Mouse (Mus musculus) embryonic facial prominence, embryonic 15.5 days (tissue): Measurements from ENCODE around the gene Piwil1. TPM values are rescaled to one million over a fixed set of nuclear protein-coding genes. Genes with fewer than 3 reads are reported as not detected.
A peak's percentile ranks its signal among the peaks of the same experiment; 100 is the strongest.

Source experiments
- ATAC-seq: fragments of 200-750 bp; cut with Nextera tagmentation; 2 replicates; pipeline ENCODE4 v1.8.0; 2017; ENCODE audit warnings: low read depth, moderate TSS enrichment; ENCODE audit not compliant: insufficient number of reproducible peaks, low FRiP score, low TSS enrichment
- H3K27ac ChIP-seq: fragments of 300-500 bp; sonication (generic); replicated peaks from 2 replicates; pipeline ENCODE4 v1.5.1; 2015; ENCODE audit warnings: mild to moderate bottlenecking, inconsistent platforms
- H3K27me3 ChIP-seq: fragments of 300-500 bp; sonication (generic); 2 replicates; pipeline ENCODE4 v1.6.1; 2015; ENCODE audit warnings: inconsistent platforms
- H3K36me3 ChIP-seq: fragments of 300-500 bp; sonication (generic); 2 replicates; pipeline ENCODE4 v1.6.1; 2015; ENCODE audit warnings: mild to moderate bottlenecking, inconsistent platforms
- H3K4me1 ChIP-seq: fragments of 300-500 bp; sonication (generic); 2 replicates; pipeline ENCODE4 v1.6.1; 2015; ENCODE audit warnings: inconsistent platforms
- H3K4me2 ChIP-seq: fragments of 300-500 bp; sonication (generic); replicated peaks from 2 replicates; pipeline ENCODE4 v1.6.1; 2015; ENCODE audit warnings: mild to moderate bottlenecking, inconsistent platforms
- H3K4me3 ChIP-seq: fragments of 300-500 bp; sonication (generic); replicated peaks from 2 replicates; pipeline ENCODE4 v1.5.1; 2015; ENCODE audit warnings: mild to moderate bottlenecking, inconsistent platforms
- H3K9ac ChIP-seq: fragments of 300-500 bp; sonication (generic); 2 replicates; pipeline ENCODE4 v1.6.1; 2015; ENCODE audit warnings: inconsistent platforms
- H3K9me3 ChIP-seq: fragments of 300-500 bp; sonication (generic); replicated peaks from 2 replicates; pipeline ENCODE4 v1.6.1; 2016; ENCODE audit warnings: inconsistent platforms
- WGBS: fragments of 180-500 bp; shearing (Covaris S2); methylation state at CpG from one replicate; pipeline ENCODE4 v1.1.7; 2015; 5-methylcytosine and 5-hydroxymethylcytosine counted together
- polyA plus RNA-seq: library from polyadenylated mRNA; unstranded; fragments of >200 nt; fragmentation: Nextera tagmentation; extraction: Ambion mirVana; gene quantifications from 2 replicates; pipeline ENCODE4 v1.2.1, GENCODE M21; 2015

Piwil1 gene
- polyA plus RNA-seq: not detected in 2 replicates

DNA sequence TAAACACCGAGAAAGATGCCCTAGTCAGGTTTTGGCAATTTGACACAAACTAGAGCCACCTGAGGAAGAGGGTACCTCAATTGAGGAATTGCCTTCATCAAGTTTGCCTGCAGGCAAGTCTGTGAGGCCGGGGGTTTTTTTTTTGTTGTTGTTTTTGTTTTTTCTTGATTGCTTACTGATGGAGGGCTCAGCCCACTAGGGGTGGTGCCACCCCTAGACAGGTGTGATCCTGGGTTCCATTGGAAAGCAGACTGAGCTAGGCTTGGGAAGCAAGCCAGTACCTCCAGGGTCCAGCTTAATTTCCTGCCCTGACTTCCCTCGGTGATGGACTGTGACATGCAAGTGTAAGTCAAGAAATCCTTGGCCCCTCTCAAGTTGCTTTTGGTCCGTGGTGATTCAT is at the start of gene Piwil1:
Gene Piwil1 (plus strand): TSS at position 301 of the 400 bp plus-strand sequence.
- Histone ChIP-seq H3K4me1 (peaks cover 3% of the 10 kb centered on the region; the same call in 1 of the 2 replicates), H3K27ac (no peak within 1 kb of the TSS), H3K36me3 (no peaks in the 10 kb centered on the region), H3K9ac (no peak within 1 kb of the TSS), H3K9me3 (no peaks in the 10 kb centered on the region), H3K4me2 (no peak within 1 kb of the TSS), H3K27me3 (no peaks in the 10 kb centered on the region), H3K4me3 (no peak within 1 kb of the TSS)
- no peak for ATAC-seq
- 60% methylated on average over 4 of the region's 4 CpGs for WGBS

DNA sequence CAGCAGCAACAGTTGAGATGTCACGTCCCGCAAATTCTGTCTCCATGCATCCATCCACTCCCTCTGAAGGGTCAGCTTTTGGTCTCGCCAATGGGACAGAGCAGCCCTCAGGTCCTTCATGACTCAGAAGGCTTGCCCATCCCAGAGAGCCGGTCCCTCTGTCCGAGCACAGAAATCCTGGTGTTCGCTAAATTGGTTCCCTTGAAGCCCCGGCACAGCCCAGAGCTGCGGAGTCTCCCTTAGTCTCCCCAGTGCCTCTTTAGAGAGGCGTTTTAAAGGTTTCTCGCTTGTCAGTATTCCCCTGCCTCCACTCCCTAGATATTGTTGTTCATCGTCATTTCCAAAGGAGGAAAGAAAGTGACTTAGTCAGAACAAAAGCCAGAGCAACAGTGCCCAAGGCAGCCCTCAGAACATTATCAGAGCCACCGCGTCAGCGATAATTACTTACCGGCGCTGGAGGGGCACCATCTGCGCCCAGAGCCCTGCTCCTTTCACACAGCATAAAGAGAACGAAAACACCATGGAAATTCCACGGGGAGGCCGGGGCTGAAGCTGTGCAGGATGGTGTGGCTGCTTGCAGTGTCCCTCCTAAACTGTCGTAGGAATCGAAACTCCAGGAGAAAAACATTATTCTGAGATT is 45.7 kb upstream of the Piwil1 start:
- ATAC-seq: no peak
- Histone ChIP-seq H3K9ac (no peak overlapping the region), H3K4me3 (no peak overlapping the region), H3K36me3 (no peaks in the 10 kb centered on the region), H3K27me3 (no peaks in the 10 kb centered on the region), H3K4me1 (peaks cover 7% of the 10 kb centered on the region; the same call in 1 of the 2 replicates), H3K27ac (no peak overlapping the region), H3K9me3 (no peaks in the 10 kb centered on the region), H3K4me2 (peak overlapping the region; percentile 15; the same call in 1 of the 2 replicates)
- WGBS: 37% methylated on average over 22 of the region's 22 CpGs

DNA sequence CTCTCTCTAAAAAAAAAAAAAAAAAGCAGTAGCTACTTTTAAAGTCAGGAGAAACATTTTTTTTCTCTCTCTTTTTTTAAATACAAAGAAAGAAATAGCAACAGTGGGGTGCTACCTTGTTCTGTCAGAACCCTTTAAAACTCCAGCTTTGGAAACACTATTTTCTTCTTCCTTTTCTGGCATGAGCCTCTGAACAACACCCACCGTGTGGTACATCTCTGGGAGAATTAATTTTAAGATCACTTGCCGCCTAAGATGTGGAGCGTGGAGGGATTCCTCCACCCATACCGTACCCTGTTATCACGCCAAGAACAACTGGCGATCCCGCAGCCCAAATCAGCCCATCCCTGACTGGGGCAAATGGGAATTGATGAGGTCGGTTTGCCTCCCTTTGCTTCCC is 42.2 kb upstream of the Piwil1 start:
- Histone ChIP-seq H3K9ac (no peak overlapping the region), H3K4me1 (peaks cover 7% of the 10 kb centered on the region; the same call in 1 of the 2 replicates), H3K4me3 (no peak overlapping the region), H3K27me3 (no peaks in the 10 kb centered on the region), H3K9me3 (no peaks in the 10 kb centered on the region), H3K27ac (no peak overlapping the region), H3K4me2 (no peak overlapping the region), H3K36me3 (no peaks in the 10 kb centered on the region)
- no peak for ATAC-seq
- WGBS: 55% methylated on average over 8 of the region's 8 CpGs

DNA sequence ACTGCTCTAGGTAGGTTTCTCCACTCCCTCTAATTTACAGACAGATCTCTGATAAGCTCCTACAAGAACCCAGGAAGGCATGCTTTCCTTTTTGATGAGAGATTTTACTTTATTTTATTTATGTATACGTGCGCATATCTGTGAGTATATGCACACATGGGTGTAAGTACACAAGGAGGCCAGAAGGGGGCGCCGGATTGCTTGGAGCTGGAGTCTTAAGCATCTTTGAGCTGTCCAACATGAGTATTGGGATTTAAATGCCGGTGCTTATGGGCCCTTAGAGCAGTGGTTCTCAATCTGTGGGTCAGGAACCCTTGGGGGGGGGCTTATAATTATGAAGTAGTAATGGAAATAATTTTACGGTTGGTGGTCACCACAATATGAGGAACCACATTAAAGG is 39.4 kb upstream of the Piwil1 start:
- Histone ChIP-seq H3K4me3 (no peak overlapping the region), H3K27me3 (no peaks in the 10 kb centered on the region), H3K27ac (no peak overlapping the region), H3K9me3 (no peaks in the 10 kb centered on the region; the same call in 1 of the 2 replicates), H3K4me2 (no peak overlapping the region), H3K4me1 (peaks cover 9% of the 10 kb centered on the region), H3K9ac (no peak overlapping the region), H3K36me3 (no peaks in the 10 kb centered on the region)
- WGBS: 93% methylated on average over 6 of the region's 6 CpGs
- ATAC-seq: no peak

DNA sequence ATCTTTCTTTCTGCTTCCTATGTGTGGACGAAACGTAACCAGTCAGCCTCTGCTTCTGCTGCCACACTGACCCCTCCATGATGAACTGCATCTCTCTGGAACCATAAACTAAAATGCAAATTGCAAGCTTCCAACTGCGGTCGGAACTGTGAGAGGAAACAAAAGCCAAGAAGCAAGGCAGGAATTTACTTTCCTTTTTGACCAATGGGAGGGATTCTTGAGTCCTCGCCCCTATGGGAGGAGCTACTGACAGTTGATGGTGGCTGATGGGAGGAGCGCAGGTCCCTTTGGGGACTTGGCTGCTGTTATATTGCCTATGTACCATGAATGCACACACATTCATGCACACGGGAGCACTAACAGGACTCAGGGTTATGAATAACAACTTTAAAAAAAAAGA is 38.3 kb upstream of the Piwil1 start:
- H3K27me3 ChIP-seq: no peaks in the 10 kb centered on the region
- 80% methylated on average over 7 of the region's 7 CpGs for WGBS
- no peak overlapping the region for H3K4me3 ChIP-seq
- H3K4me2 ChIP-seq: no peak overlapping the region
- ATAC-seq: no peak
- H3K4me1 ChIP-seq: peaks cover 9% of the 10 kb centered on the region
- no peak overlapping the region for H3K27ac ChIP-seq
- H3K9ac ChIP-seq: no peak overlapping the region
- no peaks in the 10 kb centered on the region; the same call in 1 of the 2 replicates for H3K9me3 ChIP-seq
- H3K36me3 ChIP-seq: no peaks in the 10 kb centered on the region

DNA sequence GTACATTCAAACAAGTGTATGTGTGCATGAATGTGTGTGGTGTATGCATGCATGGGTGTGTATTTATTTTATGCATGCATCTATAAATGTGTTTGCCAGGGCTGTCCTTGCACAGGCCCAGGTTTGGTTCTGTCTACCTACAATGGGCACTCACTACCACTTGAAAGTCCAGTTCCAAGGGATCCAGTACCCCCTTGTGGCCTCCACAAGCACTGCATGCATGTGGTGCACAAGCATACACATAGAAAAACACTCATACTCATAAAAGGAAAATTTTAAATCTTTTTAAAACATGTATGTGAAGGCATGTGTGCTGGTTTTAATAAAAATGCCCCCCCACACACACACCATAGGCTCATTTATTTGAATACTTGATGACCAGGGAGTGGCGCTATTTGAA is 37.3 kb upstream of the Piwil1 start:
- Histone ChIP-seq H3K27me3 (no peaks in the 10 kb centered on the region), H3K4me1 (peaks cover 9% of the 10 kb centered on the region), H3K4me2 (no peak overlapping the region), H3K9me3 (no peaks in the 10 kb centered on the region; the same call in 1 of the 2 replicates), H3K27ac (no peak overlapping the region), H3K36me3 (no peaks in the 10 kb centered on the region), H3K4me3 (no peak overlapping the region), H3K9ac (no peak overlapping the region)
- ATAC-seq: no peak
- 85% methylated on average over 1 of the region's 1 CpGs for WGBS

DNA sequence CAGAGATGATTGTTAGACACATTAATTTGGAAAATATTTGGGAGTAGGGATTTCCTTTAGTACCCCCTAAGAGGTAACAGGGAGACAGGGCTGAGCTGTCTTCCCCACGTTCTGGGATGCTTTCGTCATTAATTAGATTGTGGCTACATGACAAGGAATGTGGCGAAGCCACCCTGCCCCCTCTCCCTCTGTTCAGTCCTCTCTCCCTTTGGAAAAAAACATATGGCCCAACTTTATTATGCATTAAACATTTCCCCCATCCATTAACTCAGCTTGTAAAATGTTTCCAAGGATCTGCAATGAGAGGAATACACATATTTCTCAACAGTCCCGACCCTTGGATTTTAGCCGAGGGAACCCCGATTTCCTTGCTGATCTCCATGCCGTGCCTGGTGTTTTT is 35.0 kb upstream of the Piwil1 start:
- Histone ChIP-seq H3K9me3 (no peaks in the 10 kb centered on the region; the same call in 1 of the 2 replicates), H3K27ac (peak overlapping the region; percentile 45; the same call in 1 of the 2 replicates), H3K4me1 (peaks cover 9% of the 10 kb centered on the region), H3K9ac (no peak overlapping the region), H3K27me3 (no peaks in the 10 kb centered on the region), H3K4me3 (0 out of 2 replicates have a peak overlapping the region, but pooled peaks have one; percentile 8), H3K4me2 (peak overlapping the region; percentile 34), H3K36me3 (no peaks in the 10 kb centered on the region)
- ATAC-seq: no peak
- 31% methylated on average over 7 of the region's 7 CpGs for WGBS

DNA sequence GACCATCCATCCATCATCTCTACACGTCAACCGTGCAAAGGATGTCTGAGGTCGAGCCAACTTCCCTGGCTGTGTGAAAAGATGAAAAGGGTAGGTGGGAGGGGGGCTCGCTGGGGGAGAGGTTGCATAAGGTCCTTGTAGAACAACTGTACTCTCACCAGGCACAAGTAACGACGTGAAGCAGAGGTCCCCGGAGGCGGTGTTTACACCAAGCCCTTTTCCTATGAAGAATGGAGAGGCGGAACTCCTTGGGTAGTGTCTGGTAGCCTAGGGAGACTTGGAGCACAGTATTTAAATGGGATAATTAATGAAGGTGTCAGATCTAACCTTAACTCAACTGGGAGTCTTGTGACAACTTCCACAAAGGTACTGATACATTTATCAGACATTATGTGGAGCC is 28.2 kb upstream of the Piwil1 start:
- ATAC-seq: no peak

DNA sequence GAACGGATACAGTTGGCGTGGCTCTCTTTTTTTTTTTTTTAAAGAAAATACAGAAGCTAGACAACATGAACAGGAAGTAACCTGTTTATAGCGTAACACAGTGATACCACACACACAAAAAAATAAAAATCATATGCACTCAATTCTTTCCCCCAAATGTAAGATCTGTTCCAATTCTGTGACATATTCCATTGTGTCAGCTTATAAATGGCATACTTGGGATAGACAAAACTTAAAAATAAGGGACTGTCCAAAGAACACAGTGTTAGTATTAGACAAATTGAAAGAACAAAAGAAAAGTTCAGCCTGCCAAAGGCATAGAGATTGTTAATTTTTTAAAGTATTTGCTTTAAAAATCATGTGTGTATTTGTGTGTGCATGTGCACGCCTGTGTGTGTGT is 25.0 kb upstream of the Piwil1 start:
- H3K27me3 ChIP-seq: no peaks in the 10 kb centered on the region
- H3K9me3 ChIP-seq: no peaks in the 10 kb centered on the region
- H3K4me1 ChIP-seq: peaks cover 4% of the 10 kb centered on the region; the same call in 1 of the 2 replicates
- ATAC-seq: no peak
- no peak overlapping the region for H3K27ac ChIP-seq
- H3K36me3 ChIP-seq: no peaks in the 10 kb centered on the region
- no peak overlapping the region for H3K4me2 ChIP-seq
- WGBS: 72% methylated on average over 4 of the region's 4 CpGs
- no peak overlapping the region for H3K4me3 ChIP-seq
- H3K9ac ChIP-seq: no peak overlapping the region

More for the DNA sequence above, 28.2 kb upstream of the Piwil1 start:
- Histone ChIP-seq H3K9ac (no peak overlapping the region), H3K27ac (no peak overlapping the region), H3K4me2 (no peak overlapping the region), H3K9me3 (no peaks in the 10 kb centered on the region), H3K4me3 (no peak overlapping the region), H3K36me3 (no peaks in the 10 kb centered on the region), H3K27me3 (no peaks in the 10 kb centered on the region), H3K4me1 (peaks cover 4% of the 10 kb centered on the region; the same call in 1 of the 2 replicates)
- WGBS: 61% methylated on average over 9 of the region's 9 CpGs

DNA sequence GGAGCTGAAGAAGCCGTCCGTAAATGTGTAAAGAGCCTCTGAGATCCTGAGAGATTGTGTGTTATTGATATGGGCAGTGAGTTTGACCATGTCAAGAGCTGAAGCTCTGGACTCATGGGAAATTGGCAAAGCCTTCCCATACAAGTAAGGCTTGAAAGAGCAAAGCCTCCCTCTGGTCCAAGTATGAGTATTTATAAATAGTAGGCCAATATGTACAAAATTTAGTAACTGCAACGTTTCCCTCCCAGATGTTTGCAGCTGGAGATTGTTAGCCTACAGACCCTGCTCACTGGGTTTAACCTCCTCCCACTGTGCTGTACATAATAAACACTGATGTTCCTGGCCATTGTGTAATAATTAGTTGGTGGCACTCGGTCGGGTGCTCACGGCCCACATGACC is 24.5 kb upstream of the Piwil1 start:
- H3K36me3 ChIP-seq: no peaks in the 10 kb centered on the region
- H3K27ac ChIP-seq: no peak overlapping the region
- no peak overlapping the region for H3K4me2 ChIP-seq
- no peak overlapping the region for H3K9ac ChIP-seq
- no peaks in the 10 kb centered on the region for H3K9me3 ChIP-seq
- no peaks in the 10 kb centered on the region for H3K27me3 ChIP-seq
- no peak overlapping the region for H3K4me3 ChIP-seq
- 48% methylated on average over 6 of the region's 6 CpGs for WGBS
- peaks cover 4% of the 10 kb centered on the region; the same call in 1 of the 2 replicates for H3K4me1 ChIP-seq
- no peak for ATAC-seq

DNA sequence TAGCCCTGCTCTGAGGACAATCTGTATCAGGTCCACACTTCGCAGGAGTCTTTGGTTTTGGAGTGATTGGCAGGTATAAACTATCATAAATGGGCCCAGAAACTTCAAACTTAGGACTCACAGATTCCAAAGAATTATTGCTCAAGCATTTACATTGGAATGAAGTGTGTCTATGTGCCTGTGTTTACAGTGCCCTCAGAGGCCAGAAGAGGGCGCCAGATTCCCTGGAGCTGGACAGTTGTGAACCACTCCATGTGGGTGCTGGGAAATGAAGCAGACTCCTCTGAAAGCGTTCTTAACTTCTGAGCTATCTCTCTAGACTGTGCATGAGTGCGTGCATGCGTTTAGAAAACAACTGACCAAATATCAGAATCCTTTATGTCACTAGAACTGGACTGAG is 20.9 kb upstream of the Piwil1 start:
- Histone ChIP-seq H3K9ac (no peak overlapping the region), H3K27me3 (no peaks in the 10 kb centered on the region), H3K27ac (no peak overlapping the region), H3K9me3 (no peaks in the 10 kb centered on the region), H3K4me3 (no peak overlapping the region), H3K4me1 (peaks cover 12% of the 10 kb centered on the region), H3K4me2 (no peak overlapping the region), H3K36me3 (no peaks in the 10 kb centered on the region)
- WGBS: 45% methylated on average over 5 of the region's 5 CpGs
- no peak for ATAC-seq

DNA sequence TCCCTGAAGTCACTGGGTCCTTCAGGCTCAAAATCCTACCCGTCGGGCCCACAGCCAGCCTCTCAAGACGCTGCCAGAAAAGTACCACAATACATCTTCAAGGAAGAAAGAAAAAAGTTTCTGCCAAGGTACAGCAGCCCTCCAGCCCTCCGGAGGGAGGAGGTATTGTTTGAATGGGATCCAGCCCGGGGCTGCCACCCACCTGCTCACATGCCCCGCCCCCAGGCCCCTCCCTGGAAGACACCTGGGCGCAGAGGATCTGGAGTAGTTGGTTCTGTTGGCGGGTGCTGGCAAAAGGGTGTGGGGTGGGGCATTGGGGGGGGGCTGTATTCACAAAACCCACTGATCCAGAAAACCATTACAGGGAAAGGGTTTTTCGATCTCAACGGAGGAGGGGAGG is 18.1 kb upstream of the Piwil1 start:
- peak overlapping the region; percentile 38 for H3K4me2 ChIP-seq
- H3K4me3 ChIP-seq: no peak overlapping the region

More for the DNA sequence above, 18.1 kb upstream of the Piwil1 start:
- ATAC-seq: peak; percentile 65; the same call in 1 of the 2 replicates
- no peaks in the 10 kb centered on the region for H3K27me3 ChIP-seq
- WGBS: 4% methylated on average over 10 of the region's 10 CpGs
- peaks cover 8% of the 10 kb centered on the region for H3K4me1 ChIP-seq
- H3K9me3 ChIP-seq: no peaks in the 10 kb centered on the region
- no peak overlapping the region for H3K27ac ChIP-seq
- no peaks in the 10 kb centered on the region for H3K36me3 ChIP-seq
- H3K9ac ChIP-seq: no peak overlapping the region
